Comparison of ENCODE assay signal across 30 mouse cellular contexts in genomic region chr2:160435622-160436021, GRCm38 (mm10).
A peak's percentile ranks its signal among the peaks of the same experiment; 100 is the strongest.
DNase-seq lines count a peak whose midpoint lies in the region; ATAC-seq lines count a peak whose summit lies in the region.
"Had no signal": no experiment of that assay in that cellular context is flagged by ENCODE, and none has a peak within 500 bp of the region (broad histone marks: within the 10 kb centered on the region; RNA-seq: fewer than 3 reads in every experiment).

No protein-coding gene starts in this region.

- H3K9me3 ChIP-seq in heart, embryonic 16.5 days (replicated peaks; ENCODE audit: control insufficient read depth, low read length): no peaks in the 10 kb centered on the region
- H3K9me3 ChIP-seq in kidney, embryonic 15.5 days (replicated peaks): no peaks in the 10 kb centered on the region
- H3K9me3 ChIP-seq: embryonic facial prominence, embryonic 10.5 days; embryonic facial prominence, embryonic 13.5 days; forebrain, embryonic 12.5 days; forebrain, embryonic 15.5 days; heart, embryonic 12.5 days; heart, embryonic 15.5 days; hindbrain, embryonic 12.5 days; hindbrain, embryonic 15.5 days; intestine, embryonic 15.5 days had no signal

- no peaks in the 10 kb centered on the region for H3K27me3 ChIP-seq in heart, embryonic 16.5 days (ENCODE audit: control insufficient read depth, insufficient read depth, low read length)
- H3K27me3 ChIP-seq in kidney, embryonic 15.5 days: no peaks in the 10 kb centered on the region
- H3K27me3 ChIP-seq: embryonic facial prominence, embryonic 13.5 days; forebrain, embryonic 12.5 days; forebrain, embryonic 15.5 days; heart, embryonic 12.5 days; heart, embryonic 15.5 days; hindbrain, embryonic 12.5 days; hindbrain, embryonic 15.5 days; intestine, embryonic 15.5 days had no signal

- H3K9ac ChIP-seq in heart, embryonic 16.5 days (ENCODE audit: low read length): no peak overlapping the region
- H3K9ac ChIP-seq in kidney, embryonic 15.5 days: no peak overlapping the region
- H3K9ac ChIP-seq: embryonic facial prominence, embryonic 13.5 days; forebrain, embryonic 12.5 days; forebrain, embryonic 15.5 days; heart, embryonic 12.5 days; heart, embryonic 15.5 days; hindbrain, embryonic 12.5 days; hindbrain, embryonic 15.5 days; intestine, embryonic 15.5 days had no signal

- no peak for DNase-seq in heart, adult 18-20 months
- DNase-seq in urinary bladder, postnatal 10 days (ENCODE audit: low spot score): no peak
- DNase-seq in left cerebral cortex, adult 9 months (ENCODE audit: low spot score in 2 of 2): no peak
- DNase-seq: adrenal gland, adult 8-10 months; adrenal gland, postnatal 25 days; B cell, adult 2 months; cerebellum, adult 18-20 months; cerebellum, adult 9-10 months; cerebellum, postnatal 25 days; embryo, embryonic 11 days; gastrocnemius, postnatal 10 days; gastrocnemius, postnatal 36 days; heart, adult 11 months; heart, postnatal 14 days; heart, postnatal 4 days had no signal

- 71% methylated on average over 3 of the region's 3 CpGs for WGBS in heart, embryonic 16.5 days
- WGBS in kidney, embryonic 15.5 days: 79% methylated on average over 3 of the region's 3 CpGs

- H3K4me1 ChIP-seq in heart, embryonic 16.5 days (ENCODE audit: control insufficient read depth, insufficient read depth, low read length): peaks cover 22% of the 10 kb centered on the region
- H3K4me1 ChIP-seq in kidney, embryonic 15.5 days: peaks cover 14% of the 10 kb centered on the region
- H3K4me1 ChIP-seq: hindbrain, embryonic 12.5 days had no signal

- no peak overlapping the region for H3K4me3 ChIP-seq in heart, embryonic 16.5 days (ENCODE audit: low read length)
- no peak overlapping the region for H3K4me3 ChIP-seq in kidney, embryonic 15.5 days (replicated peaks)
- H3K4me3 ChIP-seq: embryonic facial prominence, embryonic 10.5 days; embryonic facial prominence, embryonic 13.5 days; erythroblast, embryonic 14.5 days; forebrain, embryonic 12.5 days; forebrain, embryonic 15.5 days; heart, embryonic 12.5 days; heart, embryonic 15.5 days; hindbrain, embryonic 12.5 days; hindbrain, embryonic 15.5 days; intestine, embryonic 15.5 days had no signal

- H3K36me3 ChIP-seq in heart, embryonic 16.5 days (ENCODE audit: control insufficient read depth, insufficient read depth): no peaks in the 10 kb centered on the region
- H3K36me3 ChIP-seq in kidney, embryonic 15.5 days: no peaks in the 10 kb centered on the region
- H3K36me3 ChIP-seq: embryonic facial prominence, embryonic 10.5 days; embryonic facial prominence, embryonic 13.5 days; forebrain, embryonic 12.5 days; forebrain, embryonic 15.5 days; heart, embryonic 12.5 days; heart, embryonic 15.5 days; hindbrain, embryonic 12.5 days; hindbrain, embryonic 15.5 days; intestine, embryonic 15.5 days had no signal

- H3K4me2 ChIP-seq in heart, embryonic 16.5 days (ENCODE audit: low read depth, low read length): no peak overlapping the region
- H3K4me2 ChIP-seq in kidney, embryonic 15.5 days: no peak overlapping the region
- H3K4me2 ChIP-seq: embryonic facial prominence, embryonic 13.5 days; forebrain, embryonic 12.5 days; forebrain, embryonic 15.5 days; heart, embryonic 12.5 days; heart, embryonic 15.5 days; hindbrain, embryonic 12.5 days; hindbrain, embryonic 15.5 days; intestine, embryonic 15.5 days had no signal

- peak overlapping the region; percentile 14 for H3K27ac ChIP-seq in heart, embryonic 16.5 days (ENCODE audit: low read length)
- H3K27ac ChIP-seq in kidney, embryonic 15.5 days: no peak overlapping the region
- H3K27ac ChIP-seq: embryonic facial prominence, embryonic 10.5 days; embryonic facial prominence, embryonic 13.5 days; forebrain, embryonic 12.5 days; forebrain, embryonic 15.5 days; heart, embryonic 15.5 days; hindbrain, embryonic 12.5 days; hindbrain, embryonic 15.5 days; intestine, embryonic 15.5 days had no signal

- no peak for ATAC-seq in heart, embryonic 16.5 days (replicated peaks; ENCODE audit: extremely low read depth, insufficient read depth, low FRiP score)
- ATAC-seq in granulocyte monocyte progenitor cell, adult 5-6 weeks (replicated peaks; ENCODE audit: poor library complexity, severe bottlenecking): peak; percentile 73
- peak; percentile 41 for ATAC-seq in megakaryocyte, adult 5-6 weeks (ENCODE audit: poor library complexity, severe bottlenecking)
- ATAC-seq in kidney, embryonic 15.5 days (replicated peaks; ENCODE audit: low FRiP score): no peak
- ATAC-seq: activated CD4-positive, CD25-positive, alpha-beta regulatory T cell, adult 4 months; forebrain, embryonic 15.5 days; intestine, embryonic 15.5 days had no signal

Comparison
In these comparisons a context has a peak if more than half of its experiments do, and no peak if none do; other contexts are left out.
1. ATAC-seq: peak in granulocyte monocyte progenitor cell, adult 5-6 weeks (single experiment) and megakaryocyte, adult 5-6 weeks (single experiment); none in heart, embryonic 16.5 days (single experiment) and kidney, embryonic 15.5 days (single experiment).